Mouse (Mus musculus) right cerebral cortex, postnatal 14 days (tissue): Measurements from ENCODE around the gene 2810021J22Rik.

Source experiments
- DNase-seq: peaks from one replicate; pipeline ENCODE4 v3.0.0; 2022

2810021J22Rik gene

GRCm38 (mm10) chr11:58917745-58918366 lies 50.8 kb downstream of the 2810021J22Rik start, which contains the start of gene Btnl10:
TSS of gene Btnl10 (plus strand) at chr11:58917908.
- no peak for DNase-seq

DNA sequence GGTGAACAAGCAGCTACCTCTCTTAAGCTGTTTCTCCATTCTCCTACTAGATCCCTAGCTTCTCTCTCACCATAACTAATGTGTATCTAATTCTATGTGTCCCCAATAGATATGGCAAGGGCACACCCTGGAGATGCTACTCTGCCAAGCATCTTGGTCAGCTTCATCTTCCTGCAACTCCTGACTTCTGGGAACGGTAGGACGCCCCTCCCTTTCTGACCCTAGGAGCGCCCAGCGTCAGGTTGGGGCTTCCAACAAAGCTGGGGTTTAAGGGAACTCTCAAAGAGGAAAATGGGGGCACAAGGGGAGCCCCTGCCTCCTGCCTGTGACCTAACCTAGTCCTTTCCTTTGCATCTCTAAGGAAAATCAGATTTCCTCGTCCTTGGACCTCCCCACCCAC lies 51.7 kb downstream of the 2810021J22Rik start:
- no peak for DNase-seq

- no peak for DNase-seq
Measured at GRCm38 (mm10) chr11:58922420-58922819, 55.4 kb downstream of the 2810021J22Rik start.

DNA sequence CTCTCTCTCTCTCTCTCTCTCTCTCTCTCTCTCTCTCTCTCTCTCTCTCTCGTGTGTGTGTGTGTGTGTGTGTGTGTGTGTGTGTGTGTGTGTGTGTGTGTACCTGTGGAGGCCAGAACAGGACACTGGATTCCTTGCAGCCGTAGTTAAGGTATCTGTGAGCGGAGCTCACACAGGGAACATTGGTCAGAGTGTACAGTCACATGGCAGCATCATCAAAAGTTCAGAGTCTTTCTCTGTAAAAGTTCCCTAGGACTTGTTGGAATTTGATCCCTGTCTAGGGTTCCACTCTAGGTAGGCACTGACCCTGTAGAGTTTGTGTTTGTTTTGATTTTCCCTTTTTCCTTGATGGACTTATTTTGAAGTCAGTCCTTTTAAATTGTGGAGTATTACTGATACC lies 59.6 kb downstream of the 2810021J22Rik start:
- no peak for DNase-seq

- DNase-seq = no peak
Measured at GRCm38 (mm10) chr11:58927053-58927452, 60.0 kb downstream of the 2810021J22Rik start.

GRCm38 (mm10) chr11:58927790-58928651 lies 61.0 kb downstream of the 2810021J22Rik start:
- DNase-seq = peak; percentile 48

DNA sequence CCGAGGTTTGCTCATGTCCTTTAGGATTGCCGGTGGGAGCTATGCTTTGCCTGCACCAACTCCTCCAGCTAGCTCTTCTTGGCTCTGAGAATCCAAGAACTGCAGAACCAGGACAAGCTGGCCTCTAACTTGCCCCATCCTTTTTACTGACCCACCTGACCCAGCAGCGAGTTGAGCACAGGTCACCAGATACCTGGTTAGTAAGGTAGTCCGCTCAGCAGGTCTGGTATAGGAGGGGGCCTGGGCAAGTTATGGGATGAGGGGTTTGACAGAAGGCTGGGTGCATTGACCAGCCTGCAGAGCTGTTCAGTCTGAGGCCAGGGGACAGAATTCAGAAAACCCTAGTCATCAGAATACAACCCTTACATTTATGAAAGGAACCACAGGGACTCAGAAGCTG lies 62.0 kb downstream of the 2810021J22Rik start:
- no peak for DNase-seq

GRCm38 (mm10) chr11:58929641-58930040 lies 62.6 kb downstream of the 2810021J22Rik start:
- no peak for DNase-seq

- no peak for DNase-seq
Measured at GRCm38 (mm10) chr11:58930254-58930653, 63.2 kb downstream of the 2810021J22Rik start.

GRCm38 (mm10) chr11:58931576-58931975 lies 64.6 kb downstream of the 2810021J22Rik start:
- no peak for DNase-seq
